Mouse (Mus musculus): ENCODE measurements at regions not wholly inside any gene's neighbourhood (a gene's known extent, or its start where the extent isn't known, plus 50 kb on each side); places are given as distances from the start of the nearest gene placed in this dataset.

DNA sequence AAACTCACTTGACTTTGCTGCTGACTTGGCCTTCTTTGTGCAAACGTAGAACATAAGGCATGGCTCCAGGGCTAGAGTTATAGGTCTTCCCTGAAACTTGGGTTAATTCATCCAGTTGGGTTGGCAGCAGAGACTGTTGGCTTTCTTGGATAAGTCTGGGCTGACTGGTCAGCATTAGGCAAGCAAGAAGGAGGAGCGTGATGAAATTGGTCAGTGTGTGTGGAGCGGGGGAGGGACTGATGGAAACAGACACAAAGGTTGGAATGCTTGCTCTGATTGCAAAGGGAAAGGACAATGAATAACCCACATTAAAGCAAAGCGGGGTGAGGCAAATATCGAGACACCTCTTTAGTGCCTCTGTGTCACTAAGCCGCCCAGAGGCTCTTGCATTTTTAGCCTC is 120.3 kb downstream of the Dyrk2 start:
- H3K27ac ChIP-seq (ENCODE audit: low read depth, low read length): no peak overlapping the region
- no peak overlapping the region for H3K4me2 ChIP-seq (replicated peaks; ENCODE audit: low read depth, low read length)
- no peaks in the 10 kb centered on the region for H3K9me3 ChIP-seq (ENCODE audit: control insufficient read depth, low read length)
- no peak overlapping the region for H3K9ac ChIP-seq (ENCODE audit: low read depth, low read length)
- DNase-seq (ENCODE audit: low spot score) (peak; percentile 9), ATAC-seq (ENCODE audit: low FRiP score) (no peak)
- no peak overlapping the region for H3K4me3 ChIP-seq (ENCODE audit: low read depth, low read length)
- 65% methylated on average over 6 of the region's 6 CpGs for WGBS
- H3K36me3 ChIP-seq (ENCODE audit: control insufficient read depth, insufficient read depth, low read length): no peaks in the 10 kb centered on the region
- H3K27me3 ChIP-seq (ENCODE audit: control insufficient read depth, insufficient read depth, low read length): no peaks in the 10 kb centered on the region
- H3K4me1 ChIP-seq (replicated peaks; ENCODE audit: control insufficient read depth, insufficient read depth, low read length): 0 out of 2 replicates have a peak, but pooled peaks cover 2% of the 10 kb centered on the region

DNA sequence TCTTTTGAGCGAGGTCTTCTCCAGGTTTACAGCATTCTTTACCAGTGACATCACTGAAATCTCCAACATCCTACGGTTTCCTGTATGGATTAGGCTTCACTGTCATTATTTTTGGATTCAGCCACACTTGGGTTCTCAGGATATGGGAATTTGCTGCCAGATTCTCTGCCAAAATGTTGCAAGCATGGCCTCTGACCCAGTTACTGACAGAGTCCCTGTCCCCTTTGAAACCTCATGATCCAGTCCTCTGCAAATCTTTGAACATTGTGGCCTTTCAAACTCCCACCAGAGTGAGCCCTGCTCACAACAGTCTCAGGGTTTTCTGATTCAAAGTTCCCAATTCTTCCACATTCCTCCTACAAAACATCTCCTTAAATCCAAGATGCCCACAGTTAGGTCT is 118.9 kb downstream of the Dyrk2 start:
- 0 out of 2 replicates have a peak, but pooled peaks cover 2% of the 10 kb centered on the region for H3K4me1 ChIP-seq (replicated peaks; ENCODE audit: control insufficient read depth, insufficient read depth, low read length)
- H3K36me3 ChIP-seq (ENCODE audit: control insufficient read depth, insufficient read depth, low read length): no peaks in the 10 kb centered on the region
- no peak overlapping the region for H3K4me3 ChIP-seq (ENCODE audit: low read depth, low read length)
- DNase-seq (ENCODE audit: low spot score) (no peak), ATAC-seq (ENCODE audit: low FRiP score) (no peak)
- WGBS: 87% methylated on average over 2 of the region's 2 CpGs
- no peaks in the 10 kb centered on the region for H3K9me3 ChIP-seq (ENCODE audit: control insufficient read depth, low read length)
- no peaks in the 10 kb centered on the region for H3K27me3 ChIP-seq (ENCODE audit: control insufficient read depth, insufficient read depth, low read length)
- no peak overlapping the region for H3K9ac ChIP-seq (ENCODE audit: low read depth, low read length)
- H3K4me2 ChIP-seq (replicated peaks; ENCODE audit: low read depth, low read length): no peak overlapping the region
- H3K27ac ChIP-seq (ENCODE audit: low read depth, low read length): no peak overlapping the region

DNA sequence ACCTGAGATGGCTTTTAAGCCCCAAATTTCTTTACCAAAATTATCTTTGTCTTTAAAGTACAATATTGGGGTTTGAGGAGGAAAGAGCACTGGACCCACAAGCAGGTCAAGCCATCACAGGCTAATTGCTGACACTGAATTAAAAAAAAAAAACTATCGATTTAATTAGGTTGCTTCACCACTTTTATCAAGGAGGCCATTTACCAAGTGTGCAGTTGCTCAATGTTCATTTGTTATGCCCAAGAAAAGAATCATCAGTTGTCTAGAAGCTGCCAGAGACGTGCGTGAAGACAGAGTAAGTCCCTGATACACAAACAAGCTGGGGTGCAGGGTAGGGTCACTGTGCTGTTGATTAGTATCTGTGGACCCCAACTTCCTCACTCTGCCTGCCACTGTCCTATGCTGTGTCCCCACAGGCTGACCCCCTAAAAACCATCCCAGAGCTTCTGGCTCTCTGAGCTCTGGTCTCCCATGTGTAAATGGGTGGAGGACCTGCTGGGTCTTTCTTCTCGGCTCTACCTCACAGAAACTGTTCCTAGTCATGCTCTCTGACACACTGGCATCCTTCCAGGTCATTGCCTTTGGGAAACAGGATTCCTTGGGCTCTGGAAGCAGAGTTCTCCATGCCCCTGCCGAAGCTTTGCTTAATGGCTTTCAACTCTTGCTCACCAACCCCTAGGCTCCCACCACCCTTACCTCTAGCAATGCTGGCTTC is 116.8 kb downstream of the Dyrk2 start:
- Histone ChIP-seq H3K4me2 (replicated peaks; ENCODE audit: low read depth, low read length) (no peak overlapping the region), H3K9ac (ENCODE audit: low read depth, low read length) (no peak overlapping the region), H3K9me3 (ENCODE audit: control insufficient read depth, low read length) (no peaks in the 10 kb centered on the region), H3K27me3 (ENCODE audit: control insufficient read depth, insufficient read depth, low read length) (no peaks in the 10 kb centered on the region), H3K4me1 (replicated peaks; ENCODE audit: control insufficient read depth, insufficient read depth, low read length) (no peaks in the 10 kb centered on the region), H3K27ac (ENCODE audit: low read depth, low read length) (no peak overlapping the region), H3K4me3 (ENCODE audit: low read depth, low read length) (no peak overlapping the region), H3K36me3 (ENCODE audit: control insufficient read depth, insufficient read depth, low read length) (no peaks in the 10 kb centered on the region)
- ATAC-seq (ENCODE audit: low FRiP score) (no peak), DNase-seq (ENCODE audit: low spot score) (no peak)
- 90% methylated on average over 5 of the region's 5 CpGs for WGBS

DNA sequence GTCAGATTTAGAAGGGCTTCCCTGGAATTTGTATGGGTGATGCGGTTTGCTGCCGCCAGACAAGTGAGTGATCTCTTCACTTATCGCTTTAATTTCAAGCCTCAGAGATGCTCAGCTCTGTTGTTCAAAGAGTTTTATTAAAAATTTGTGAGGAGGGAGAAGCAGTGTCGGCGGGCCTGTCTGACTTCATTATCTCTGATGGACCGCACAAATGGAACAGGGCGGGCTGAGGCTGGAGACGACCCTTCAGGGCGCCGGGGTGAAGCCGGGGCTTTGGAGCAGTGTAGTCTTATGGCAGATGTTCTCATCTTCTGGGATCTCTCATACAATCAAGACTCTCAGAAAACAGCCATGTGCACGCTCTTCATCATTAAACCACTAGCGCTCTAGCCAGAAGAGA is 115.2 kb downstream of the Dyrk2 start:
- Histone ChIP-seq H3K9ac (ENCODE audit: low read depth, low read length) (no peak overlapping the region), H3K27me3 (ENCODE audit: control insufficient read depth, insufficient read depth, low read length) (no peaks in the 10 kb centered on the region), H3K4me3 (ENCODE audit: low read depth, low read length) (no peak overlapping the region), H3K27ac (ENCODE audit: low read depth, low read length) (no peak overlapping the region), H3K36me3 (ENCODE audit: control insufficient read depth, insufficient read depth, low read length) (no peaks in the 10 kb centered on the region), H3K4me2 (replicated peaks; ENCODE audit: low read depth, low read length) (no peak overlapping the region), H3K9me3 (ENCODE audit: control insufficient read depth, low read length) (no peaks in the 10 kb centered on the region), H3K4me1 (replicated peaks; ENCODE audit: control insufficient read depth, insufficient read depth, low read length) (no peaks in the 10 kb centered on the region)
- no peak for ATAC-seq (ENCODE audit: low FRiP score)
- WGBS: 86% methylated on average over 13 of the region's 13 CpGs
- no peak for DNase-seq (ENCODE audit: low spot score)

DNA sequence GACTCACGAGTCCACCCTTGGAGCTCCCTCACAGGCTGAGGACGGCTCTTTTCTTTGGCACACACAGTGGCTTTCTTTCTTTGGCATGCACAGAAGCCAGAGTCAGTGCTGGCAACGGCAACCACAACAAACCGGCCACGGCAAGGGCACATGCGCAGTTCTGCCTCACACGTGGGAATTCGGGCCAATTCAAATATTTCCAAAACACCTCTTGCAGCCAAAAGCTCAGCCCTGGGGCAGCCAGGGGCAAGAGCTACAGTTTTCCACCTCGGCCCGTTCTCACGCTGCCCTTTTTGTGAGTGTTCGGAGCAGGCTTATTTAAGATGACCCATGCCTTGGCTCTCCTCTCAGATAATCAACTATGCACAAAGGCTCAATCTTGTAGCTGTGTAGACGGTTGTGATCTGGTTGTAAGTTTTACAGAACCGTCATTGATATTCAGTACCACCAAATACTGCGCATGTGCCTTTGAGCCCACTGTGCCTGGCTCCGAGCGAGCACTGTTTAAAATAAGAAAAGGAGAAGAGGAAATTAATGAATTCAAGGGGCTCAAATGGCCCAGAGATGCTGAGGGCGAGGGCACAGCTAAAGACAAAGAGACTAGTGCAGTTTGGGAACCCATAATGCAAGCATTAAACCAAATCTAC is 111.1 kb downstream of the Dyrk2 start:
- H3K27ac ChIP-seq (ENCODE audit: low read depth, low read length): no peak overlapping the region
- H3K9ac ChIP-seq (ENCODE audit: low read depth, low read length): no peak overlapping the region
- no peak for DNase-seq (ENCODE audit: low spot score)
- no peaks in the 10 kb centered on the region for H3K36me3 ChIP-seq (ENCODE audit: control insufficient read depth, insufficient read depth, low read length)
- no peaks in the 10 kb centered on the region for H3K4me1 ChIP-seq (replicated peaks; ENCODE audit: control insufficient read depth, insufficient read depth, low read length)
- no peak for ATAC-seq (ENCODE audit: low FRiP score)
- WGBS: 86% methylated on average over 18 of the region's 18 CpGs
- no peak overlapping the region for H3K4me2 ChIP-seq (replicated peaks; ENCODE audit: low read depth, low read length)
- H3K9me3 ChIP-seq (ENCODE audit: control insufficient read depth, low read length): no peaks in the 10 kb centered on the region
- no peak overlapping the region for H3K4me3 ChIP-seq (ENCODE audit: low read depth, low read length)
- H3K27me3 ChIP-seq (ENCODE audit: control insufficient read depth, insufficient read depth, low read length): no peaks in the 10 kb centered on the region

DNA sequence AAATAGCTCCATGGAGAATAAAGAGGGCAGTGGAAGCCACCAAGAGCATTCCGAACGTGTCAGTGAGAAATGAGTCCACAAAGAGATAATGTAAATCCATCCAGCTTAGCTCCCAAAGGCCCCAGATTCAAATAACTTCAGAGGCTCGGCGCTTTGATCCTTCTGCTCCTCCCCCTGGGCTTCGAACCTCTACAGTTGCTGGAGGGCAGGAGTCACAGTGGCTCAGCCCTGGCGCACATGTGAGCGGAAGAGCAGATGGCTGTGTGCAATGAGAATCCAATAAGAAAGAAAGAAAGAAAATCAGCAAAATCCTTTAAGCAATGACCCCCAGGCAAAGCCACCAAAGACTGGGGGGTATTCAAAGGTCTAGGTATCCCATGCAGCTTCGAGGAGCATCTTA is 109.6 kb downstream of the Dyrk2 start:
- Histone ChIP-seq H3K4me1 (replicated peaks; ENCODE audit: control insufficient read depth, insufficient read depth, low read length) (no peaks in the 10 kb centered on the region), H3K27me3 (ENCODE audit: control insufficient read depth, insufficient read depth, low read length) (no peaks in the 10 kb centered on the region), H3K4me3 (ENCODE audit: low read depth, low read length) (no peak overlapping the region), H3K9me3 (ENCODE audit: control insufficient read depth, low read length) (no peaks in the 10 kb centered on the region), H3K27ac (ENCODE audit: low read depth, low read length) (no peak overlapping the region), H3K9ac (ENCODE audit: low read depth, low read length) (no peak overlapping the region), H3K36me3 (ENCODE audit: control insufficient read depth, insufficient read depth, low read length) (no peaks in the 10 kb centered on the region), H3K4me2 (replicated peaks; ENCODE audit: low read depth, low read length) (no peak overlapping the region)
- no peak for ATAC-seq (ENCODE audit: low FRiP score)
- WGBS: 63% methylated on average over 8 of the region's 8 CpGs
- DNase-seq (ENCODE audit: low spot score): no peak

DNA sequence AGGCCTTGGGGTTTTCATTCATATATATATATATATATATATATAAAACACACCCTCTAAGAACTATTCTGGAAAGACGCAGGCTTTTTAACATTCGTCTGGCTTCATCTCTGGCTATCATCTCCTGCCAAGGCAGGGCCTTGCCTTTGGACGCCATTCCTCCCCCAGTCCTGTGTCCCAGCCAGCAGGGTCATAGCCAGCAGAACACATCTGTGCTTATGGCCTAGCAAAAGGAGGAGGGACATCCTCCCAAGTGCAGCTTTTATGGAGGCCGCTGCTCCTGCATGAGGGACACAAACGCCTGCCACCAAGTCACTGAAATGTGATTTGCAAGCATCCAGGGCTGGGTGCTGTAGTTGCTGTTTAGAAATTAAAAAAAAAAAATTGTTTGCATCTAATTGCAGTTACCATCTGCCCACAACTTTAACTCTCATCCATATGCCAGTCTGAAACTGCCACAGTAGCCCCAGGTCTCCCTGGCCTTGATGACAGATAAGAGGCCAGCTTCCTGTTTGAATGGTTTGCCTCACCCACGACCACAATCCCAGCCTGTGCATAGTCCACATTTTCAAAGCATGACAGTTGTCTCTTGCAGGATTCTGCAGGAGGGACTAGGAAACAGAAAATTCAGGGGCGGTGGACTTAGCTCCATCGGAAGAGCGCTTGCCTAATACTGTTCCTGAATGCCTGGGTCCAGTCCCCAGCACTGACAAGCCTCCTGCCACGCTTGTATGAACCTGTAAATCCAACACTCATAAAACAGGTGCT is 108.7 kb downstream of the Dyrk2 start:
- no peaks in the 10 kb centered on the region for H3K27me3 ChIP-seq (ENCODE audit: control insufficient read depth, insufficient read depth, low read length)
- no peak overlapping the region; the same call in 1 of the 2 replicates for H3K27ac ChIP-seq (ENCODE audit: low read depth, low read length)
- DNase-seq (ENCODE audit: low spot score): no peak
- H3K9ac ChIP-seq (ENCODE audit: low read depth, low read length): no peak overlapping the region
- H3K36me3 ChIP-seq (ENCODE audit: control insufficient read depth, insufficient read depth, low read length): no peaks in the 10 kb centered on the region
- 84% methylated on average over 10 of the region's 10 CpGs for WGBS
- H3K4me1 ChIP-seq (replicated peaks; ENCODE audit: control insufficient read depth, insufficient read depth, low read length): no peaks in the 10 kb centered on the region
- no peak overlapping the region for H3K4me3 ChIP-seq (ENCODE audit: low read depth, low read length)
- H3K9me3 ChIP-seq (ENCODE audit: control insufficient read depth, low read length): no peaks in the 10 kb centered on the region
- ATAC-seq (ENCODE audit: low FRiP score): no peak
- no peak overlapping the region for H3K4me2 ChIP-seq (replicated peaks; ENCODE audit: low read depth, low read length)

DNA sequence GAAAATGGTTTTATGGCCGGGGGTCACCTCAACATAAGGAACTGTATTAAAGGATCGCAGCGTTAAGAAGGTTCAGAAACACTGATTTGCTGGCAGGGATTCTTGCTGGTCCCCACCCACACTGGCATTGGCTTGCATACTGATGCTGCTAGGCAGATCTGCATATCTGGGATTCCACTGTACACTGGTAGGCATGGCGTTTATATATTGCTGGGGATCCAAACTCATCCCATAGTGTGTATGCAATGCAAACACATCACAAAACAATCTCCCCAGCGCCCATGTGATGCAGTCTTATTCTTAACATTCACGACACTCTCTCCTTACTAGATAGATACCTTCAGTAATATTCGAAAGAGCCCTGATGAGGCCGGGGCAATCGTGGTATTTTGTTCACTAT is 105.0 kb downstream of the Dyrk2 start:
- Histone ChIP-seq H3K27ac (ENCODE audit: low read depth, low read length) (no peak overlapping the region), H3K4me1 (replicated peaks; ENCODE audit: control insufficient read depth, insufficient read depth, low read length) (no peaks in the 10 kb centered on the region), H3K4me3 (ENCODE audit: low read depth, low read length) (no peak overlapping the region), H3K9ac (ENCODE audit: low read depth, low read length) (no peak overlapping the region), H3K27me3 (ENCODE audit: control insufficient read depth, insufficient read depth, low read length) (no peaks in the 10 kb centered on the region), H3K36me3 (ENCODE audit: control insufficient read depth, insufficient read depth, low read length) (no peaks in the 10 kb centered on the region), H3K4me2 (replicated peaks; ENCODE audit: low read depth, low read length) (no peak overlapping the region), H3K9me3 (ENCODE audit: control insufficient read depth, low read length) (no peaks in the 10 kb centered on the region)
- DNase-seq (ENCODE audit: low spot score) (no peak), ATAC-seq (ENCODE audit: low FRiP score) (no peak)
- WGBS: 94% methylated on average over 9 of the region's 9 CpGs
